Mouse (Mus musculus): ENCODE data around the gene Slc44a3. TPM values are rescaled to one million over a fixed set of nuclear protein-coding genes. Genes with fewer than 3 reads are reported as not detected.
"Not testable (repeated sequence)": the region's sequence is repeated elsewhere in the genome, so short reads cannot be mapped to it uniquely, and the experiment has no call there.

Gene Slc44a3
- total RNA-seq, 2 experiments from 2014 or later: not detected

GRCm38 (mm10) chr3:121540621-121541020, 8.4 kb upstream of the Slc44a3 start:
- H3K4me3 ChIP-seq: no peak overlapping the region
- no peak overlapping the region for H3K27ac ChIP-seq
- TF ChIP-seq CTCF (IDR thresholded peaks at IDR 0.05): no peak
- intact Hi-C loops (cut with DNase I): loop anchor here (2.0 kb wide), 1 partner anchor 196 kb away; no protein-coding TSS in a partner anchor
- no peak for DNase-seq (ENCODE audit: extremely low spot score in 1 of 2, low spot score in 2 of 2)

- no peak overlapping the region for H3K4me3 ChIP-seq
Observed at GRCm38 (mm10) chr3:121539871-121540431, 7.7 kb upstream of the Slc44a3 start.

GRCm38 (mm10) chr3:121538847-121539246, 6.6 kb upstream of the Slc44a3 start:
- DNase-seq (ENCODE audit: extremely low spot score in 1 of 2, low spot score in 2 of 2); H3K27ac ChIP-seq: not testable (repeated sequence)
- intact Hi-C loops (cut with DNase I): loop anchor here (10.0 kb wide), 1 partner anchor 234 kb away; no protein-coding TSS in a partner anchor

More at GRCm38 (mm10) chr3:121539871-121540431, 7.7 kb upstream of the Slc44a3 start:
- intact Hi-C loops (cut with DNase I): loop anchor here (2.0 to 10.0 kb wide), 2 partner anchors 197 to 235 kb away; no protein-coding TSS in a partner anchor
- H3K27ac ChIP-seq: no peak overlapping the region
- peak; percentile 57 for TF ChIP-seq CTCF (IDR thresholded peaks at IDR 0.05)
- no peak for DNase-seq (ENCODE audit: extremely low spot score in 1 of 2, low spot score in 2 of 2)

GRCm38 (mm10) chr3:121537996-121538395, 5.8 kb upstream of the Slc44a3 start:
- no peak for DNase-seq (ENCODE audit: extremely low spot score in 1 of 2, low spot score in 2 of 2)
- TF ChIP-seq CTCF (IDR thresholded peaks at IDR 0.05): no peak
- H3K27ac ChIP-seq: no peak overlapping the region
- intact Hi-C loops (cut with DNase I): loop anchor here (2.0 to 10.0 kb wide), 2 partner anchors 225 to 233 kb away; no protein-coding TSS in a partner anchor
- H3K4me3 ChIP-seq: no peak overlapping the region

More at GRCm38 (mm10) chr3:121538847-121539246, 6.6 kb upstream of the Slc44a3 start:
- not testable (repeated sequence) for H3K4me3 ChIP-seq

- no peak overlapping the region for H3K27ac ChIP-seq
- TF ChIP-seq CTCF (IDR thresholded peaks at IDR 0.05): no peak
- intact Hi-C loops (cut with DNase I): loop anchor here (1.0 to 10.0 kb wide), 3 partner anchors 200 to 232 kb away; no protein-coding TSS in a partner anchor
- no peak overlapping the region for H3K4me3 ChIP-seq
- DNase-seq (ENCODE audit: extremely low spot score in 1 of 2, low spot score in 2 of 2): no peak
Observed at GRCm38 (mm10) chr3:121536803-121537202, 4.6 kb upstream of the Slc44a3 start.

GRCm38 (mm10) chr3:121535813-121536504, 3.8 kb upstream of the Slc44a3 start:
- Histone ChIP-seq H3K4me3 (no peak overlapping the region), H3K27ac (no peak overlapping the region)
- intact Hi-C loops (cut with DNase I): loop anchor here (1.0 to 10.0 kb wide), 3 partner anchors 201 to 231 kb away; no protein-coding TSS in a partner anchor
- peak; percentile 31 to 51 for DNase-seq (ENCODE audit: extremely low spot score in 1 of 2, low spot score in 2 of 2)
- peak; percentile 93 for TF ChIP-seq CTCF (IDR thresholded peaks at IDR 0.05)

- Histone ChIP-seq H3K27ac (no peak overlapping the region), H3K4me3 (no peak overlapping the region)
- no peak for DNase-seq (ENCODE audit: extremely low spot score in 1 of 2, low spot score in 2 of 2)
- intact Hi-C loops (cut with DNase I): loop anchor here (10.0 kb wide), 1 partner anchor 227 kb away; no protein-coding TSS in a partner anchor
- no peak for TF ChIP-seq CTCF (IDR thresholded peaks at IDR 0.05)
Observed at GRCm38 (mm10) chr3:121531370-121532148, 645 bp downstream of the Slc44a3 start.

- no peak overlapping the region for H3K27ac ChIP-seq
- no peak for TF ChIP-seq CTCF (IDR thresholded peaks at IDR 0.05)
- intact Hi-C loops (cut with DNase I): loop anchor here (10.0 kb wide), 1 partner anchor 226 kb away; no protein-coding TSS in a partner anchor
- H3K4me3 ChIP-seq: no peak overlapping the region
- DNase-seq (ENCODE audit: extremely low spot score in 1 of 2, low spot score in 2 of 2): no peak
Observed at GRCm38 (mm10) chr3:121530546-121531258, 1.5 kb downstream of the Slc44a3 start.

GRCm38 (mm10) chr3:121526096-121527093, 5.8 kb downstream of the Slc44a3 start:
- intact Hi-C loops (cut with DNase I): no loop called here
- no peak overlapping the region for H3K27ac ChIP-seq
- TF ChIP-seq CTCF (IDR thresholded peaks at IDR 0.05): no peak
- no peak overlapping the region for H3K4me3 ChIP-seq
- no peak for DNase-seq (ENCODE audit: extremely low spot score in 1 of 2, low spot score in 2 of 2)

- H3K27ac ChIP-seq: no peak overlapping the region
- no peak for DNase-seq (ENCODE audit: extremely low spot score in 1 of 2, low spot score in 2 of 2)
Observed at GRCm38 (mm10) chr3:121521633-121522125, 10.5 kb downstream of the Slc44a3 start.

More at GRCm38 (mm10) chr3:121521633-121522125, 10.5 kb downstream of the Slc44a3 start:
- no peak overlapping the region for H3K4me3 ChIP-seq
- TF ChIP-seq CTCF (IDR thresholded peaks at IDR 0.05): no peak
- intact Hi-C loops (cut with DNase I): no loop called here
